In genomic region chr2:63454263-63455011, GRCm38 (mm10) we compare ENCODE assay signal across 9 mouse cellular contexts.
DNase-seq lines count a peak whose midpoint lies in the region; ATAC-seq lines count a peak whose summit lies in the region.
"Had no signal": no experiment of that assay in that cellular context is flagged by ENCODE, and none has a peak within 500 bp of the region (broad histone marks: within the 10 kb centered on the region; RNA-seq: fewer than 3 reads in every experiment).

No protein-coding gene starts in this region.

- no peaks in the 10 kb centered on the region for H3K27me3 ChIP-seq in hindbrain, embryonic 15.5 days
- no peaks in the 10 kb centered on the region for H3K27me3 ChIP-seq in hindbrain, embryonic 13.5 days
- H3K27me3 ChIP-seq: megakaryocyte, embryonic 14.5 days had no signal

- H3K36me3 ChIP-seq in hindbrain, embryonic 15.5 days, result no peaks in the 10 kb centered on the region
- H3K36me3 ChIP-seq in hindbrain, embryonic 13.5 days, result no peaks in the 10 kb centered on the region

- no peak overlapping the region for H3K4me2 ChIP-seq in hindbrain, embryonic 15.5 days
- no peak overlapping the region for H3K4me2 ChIP-seq in hindbrain, embryonic 13.5 days

- H3K27ac ChIP-seq in hindbrain, embryonic 15.5 days (replicated peaks), result no peak overlapping the region
- H3K27ac ChIP-seq in hindbrain, embryonic 13.5 days, result no peak overlapping the region

- no peaks in the 10 kb centered on the region for H3K4me1 ChIP-seq in hindbrain, embryonic 15.5 days (replicated peaks)
- no peaks in the 10 kb centered on the region for H3K4me1 ChIP-seq in hindbrain, embryonic 13.5 days (replicated peaks)
- H3K4me1 ChIP-seq: megakaryocyte, embryonic 14.5 days had no signal

- peak; percentile 59; the same call in 1 of the 2 replicates for ATAC-seq in hindbrain, embryonic 15.5 days (ENCODE audit: low FRiP score, low read depth)
- no peak for ATAC-seq in hindbrain, embryonic 13.5 days (ENCODE audit: low FRiP score)

- no peak overlapping the region for H3K9ac ChIP-seq in hindbrain, embryonic 15.5 days
- no peak overlapping the region for H3K9ac ChIP-seq in hindbrain, embryonic 13.5 days

- no peak overlapping the region for H3K4me3 ChIP-seq in hindbrain, embryonic 15.5 days
- no peak overlapping the region for H3K4me3 ChIP-seq in hindbrain, embryonic 13.5 days
- H3K4me3 ChIP-seq: megakaryocyte, embryonic 14.5 days had no signal

- DNase-seq in MN1 (ENCODE audit: low spot score), result peak; percentile 24
- peak; percentile 16 to 21 for DNase-seq in frontal cortex, postnatal 10 days (ENCODE audit: low spot score in 2 of 2)
- DNase-seq in left cerebral cortex, adult 18-20 months (ENCODE audit: low spot score in 2 of 2), result peak; percentile 55 to 57
- DNase-seq in spleen, postnatal 36 days (ENCODE audit: low spot score in 2 of 2), result no peak
- no peak for DNase-seq in adrenal gland, postnatal 25 days
- DNase-seq in ovary, postnatal 10 days (ENCODE audit: low spot score), result no peak

- H3K9me3 ChIP-seq in hindbrain, embryonic 15.5 days, result no peaks in the 10 kb centered on the region
- H3K9me3 ChIP-seq in hindbrain, embryonic 13.5 days, result no peaks in the 10 kb centered on the region
- H3K9me3 ChIP-seq: megakaryocyte, embryonic 14.5 days had no signal

- WGBS in hindbrain, embryonic 15.5 days, result 63% methylated on average over 10 of the region's 10 CpGs
- WGBS in hindbrain, embryonic 13.5 days, result 74% methylated on average over 10 of the region's 10 CpGs

Comparison
In these comparisons a context has a peak if more than half of its experiments do, and no peak if none do; other contexts are left out.
1. DNase-seq: peak in MN1 (single experiment), frontal cortex, postnatal 10 days (2 of 2) and left cerebral cortex, adult 18-20 months (2 of 2); none in spleen, postnatal 36 days (0 of 2), adrenal gland, postnatal 25 days (single experiment) and ovary, postnatal 10 days (single experiment).